Mouse (Mus musculus) kidney, adult 2 months (tissue): ENCODE measurements at regions not wholly inside any gene's neighbourhood (a gene's known extent, or its start where the extent isn't known, plus 50 kb on each side); places are given as distances from the start of the nearest gene placed in this dataset.
A peak's percentile ranks its signal among the peaks of the same experiment; 100 is the strongest.

ENCODE experiments used
- DNase-seq: peaks from one replicate; pipeline ENCODE4 v3.0.0; 2021
- H3K27ac ChIP-seq: fragments of 200-500 bp; 2 replicates; pipeline ENCODE4 v1.5.1; 2012; ENCODE audit warnings: low read depth, low read length, control low read depth, inconsistent platforms; ENCODE audit not compliant: insufficient read depth
- H3K27me3 ChIP-seq: fragments of 200-500 bp; replicated peaks from 2 replicates; pipeline ENCODE4 v1.6.1; 2012; ENCODE audit warnings: mild to moderate bottlenecking, moderate library complexity, low read length, inconsistent platforms; ENCODE audit not compliant: control insufficient read depth, insufficient read depth
- H3K36me3 ChIP-seq: fragments of 200-500 bp; 2 replicates; pipeline ENCODE4 v1.6.1; 2012; ENCODE audit warnings: mild to moderate bottlenecking, moderate library complexity, low read length, inconsistent platforms; ENCODE audit not compliant: control insufficient read depth, insufficient read depth
- H3K4me1 ChIP-seq: fragments of 200-500 bp; 2 replicates; pipeline ENCODE4 v1.6.1; 2011; ENCODE audit warnings: low read length; ENCODE audit not compliant: control insufficient read depth, insufficient read depth
- H3K4me3 ChIP-seq: fragments of 200-500 bp; 2 replicates; pipeline ENCODE4 v1.5.1; 2011; ENCODE audit warnings: mild to moderate bottlenecking, low read depth, low read length, control low read depth; ENCODE audit not compliant: insufficient read depth
- CTCF ChIP-seq: fragments of 200-500 bp; conservative IDR thresholded peaks from 2 replicates; pipeline ENCODE4 v1.5.1; 2011; ENCODE audit warnings: low read depth, mild to moderate bottlenecking, control low read depth, low read length, moderate library complexity, mixed read lengths; ENCODE audit not compliant: insufficient read depth, insufficient read length
- POLR2A ChIP-seq: fragments of 200-500 bp; IDR thresholded peaks from one replicate; pipeline ENCODE4 v1.6.1; 2011; ENCODE audit warnings: low read depth, low read length, control low read depth
- WGBS: fragments of 180-500 bp; shearing (Covaris S2); methylation state at CpG from one replicate; pipeline ENCODE4 v1.1.7; 2018; 5-methylcytosine and 5-hydroxymethylcytosine counted together

- H3K36me3 ChIP-seq = no peaks in the 10 kb centered on the region
- H3K27ac ChIP-seq = no peak overlapping the region
- no peak overlapping the region for H3K4me3 ChIP-seq
- no peak for TF ChIP-seq CTCF
- no peak for TF ChIP-seq POLR2A
- H3K4me1 ChIP-seq = no peaks in the 10 kb centered on the region
- no peaks in the 10 kb centered on the region for H3K27me3 ChIP-seq
- no peak for DNase-seq
- WGBS = 86% methylated on average over 3 of the region's 3 CpGs
Measured at GRCm38 (mm10) chr14:58317640-58318039, 247.3 kb downstream of the Fgf9 start.

- DNase-seq = peak; percentile 7
- no peak overlapping the region for H3K4me3 ChIP-seq
Measured at GRCm38 (mm10) chr14:58317231-58317630, 246.9 kb downstream of the Fgf9 start.

DNA sequence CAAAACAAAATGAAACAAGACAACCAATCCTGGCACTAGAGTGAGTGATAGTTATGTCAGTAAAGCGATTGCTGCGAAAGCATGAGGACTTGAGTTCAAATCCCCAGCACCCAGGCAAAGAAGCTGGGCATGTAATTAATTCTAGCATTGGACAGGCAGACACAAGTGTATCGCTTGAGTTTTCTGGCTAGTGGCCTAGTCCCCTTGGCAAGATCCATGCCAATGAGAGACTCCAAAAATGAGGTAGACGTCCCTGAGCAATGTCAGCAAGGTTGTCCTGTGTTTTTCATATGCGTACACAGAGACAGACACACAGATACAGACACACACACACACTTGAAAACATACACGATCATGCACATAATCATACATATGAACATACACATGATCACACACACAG is 237.3 kb downstream of the Fgf9 start:
- no peak overlapping the region for H3K4me3 ChIP-seq
- no peak for DNase-seq
- H3K27ac ChIP-seq = no peak overlapping the region
- TF ChIP-seq CTCF = no peak
- TF ChIP-seq POLR2A = no peak
- H3K36me3 ChIP-seq = no peaks in the 10 kb centered on the region
- H3K27me3 ChIP-seq = no peaks in the 10 kb centered on the region
- WGBS = 91% methylated on average over 6 of the region's 6 CpGs
- no peaks in the 10 kb centered on the region for H3K4me1 ChIP-seq

More at GRCm38 (mm10) chr14:58317231-58317630, 246.9 kb downstream of the Fgf9 start:
- no peak for TF ChIP-seq POLR2A
- no peak for TF ChIP-seq CTCF
- H3K36me3 ChIP-seq = no peaks in the 10 kb centered on the region
- no peaks in the 10 kb centered on the region for H3K4me1 ChIP-seq
- H3K27ac ChIP-seq = no peak overlapping the region
- WGBS = 55% methylated on average over 4 of the region's 4 CpGs
- no peaks in the 10 kb centered on the region for H3K27me3 ChIP-seq

- 86% methylated on average over 11 of the region's 11 CpGs for WGBS
- no peak overlapping the region for H3K4me3 ChIP-seq
- H3K27me3 ChIP-seq = no peaks in the 10 kb centered on the region
- no peak for TF ChIP-seq CTCF
- TF ChIP-seq POLR2A = no peak
- no peaks in the 10 kb centered on the region for H3K4me1 ChIP-seq
- no peak for DNase-seq
- no peak overlapping the region for H3K27ac ChIP-seq
- no peaks in the 10 kb centered on the region for H3K36me3 ChIP-seq
Measured at GRCm38 (mm10) chr14:58306832-58307521, 236.6 kb downstream of the Fgf9 start.

DNA sequence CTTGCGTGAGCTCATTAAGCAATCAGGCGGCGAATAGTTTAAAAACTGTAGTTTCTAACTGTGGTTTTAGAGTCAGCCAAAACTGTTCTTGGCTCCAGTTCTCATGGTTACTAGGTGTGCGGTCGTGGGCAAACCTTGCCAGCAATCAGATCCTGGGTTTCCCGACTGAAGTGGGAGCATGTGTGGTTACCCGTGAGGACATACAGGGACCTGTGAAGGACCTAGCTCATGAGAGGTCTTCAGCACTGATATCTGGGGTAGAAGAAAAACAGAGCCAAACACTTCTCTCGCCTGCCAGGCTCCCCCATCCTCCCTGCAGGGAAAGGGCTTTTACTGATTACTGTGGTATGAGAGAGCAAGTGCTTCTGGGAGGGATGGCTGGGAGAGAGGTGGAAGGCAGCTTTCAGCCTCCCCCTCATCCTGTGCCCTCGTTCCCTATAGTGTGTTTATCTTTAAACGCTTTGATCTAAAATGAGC is 230.1 kb downstream of the Fgf9 start:
- WGBS = 45% methylated on average over 10 of the region's 10 CpGs
- Histone ChIP-seq H3K27ac (no peak overlapping the region), H3K4me1 (no peaks in the 10 kb centered on the region), H3K27me3 (no peaks in the 10 kb centered on the region), H3K4me3 (no peak overlapping the region), H3K36me3 (no peaks in the 10 kb centered on the region)
- no peak for DNase-seq
- TF ChIP-seq POLR2A = no peak
- TF ChIP-seq CTCF = no peak

DNA sequence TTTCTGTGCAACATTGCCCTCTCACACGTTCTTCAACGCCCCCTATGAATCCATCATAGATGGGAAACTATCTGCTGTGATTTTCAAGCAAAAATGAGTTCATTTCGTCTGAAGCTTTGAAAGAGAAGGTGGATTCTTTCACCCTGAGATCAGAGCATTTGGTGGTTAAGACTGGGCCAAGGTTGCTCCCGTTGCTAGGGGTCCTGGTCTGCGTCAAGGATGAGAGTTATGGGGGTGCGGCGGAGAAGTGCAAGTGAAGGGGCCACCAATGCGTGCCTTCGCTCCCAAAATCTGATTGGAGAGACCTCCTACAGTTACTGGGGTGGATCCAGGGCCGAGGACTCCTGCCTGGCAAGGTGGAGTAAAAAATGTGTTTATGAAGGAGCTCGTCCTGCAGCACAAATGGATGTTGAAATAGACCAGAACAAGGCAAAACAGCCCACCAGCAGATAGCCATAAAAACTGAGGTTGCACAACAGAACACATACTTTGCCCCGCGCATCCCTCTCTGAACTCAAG is 215.7 kb downstream of the Fgf9 start:
- WGBS = 80% methylated on average over 13 of the region's 13 CpGs
- H3K36me3 ChIP-seq = no peaks in the 10 kb centered on the region
- no peak overlapping the region for H3K27ac ChIP-seq
- no peaks in the 10 kb centered on the region for H3K27me3 ChIP-seq
- TF ChIP-seq POLR2A (no peak), CTCF (no peak)
- H3K4me3 ChIP-seq = no peak overlapping the region
- no peaks in the 10 kb centered on the region for H3K4me1 ChIP-seq
- no peak for DNase-seq

- no peak for TF ChIP-seq CTCF
- no peak for TF ChIP-seq POLR2A
- WGBS = 54% methylated on average over 15 of the region's 15 CpGs
Measured at GRCm38 (mm10) chr14:58282708-58283290, 212.5 kb downstream of the Fgf9 start.

More at GRCm38 (mm10) chr14:58282708-58283290, 212.5 kb downstream of the Fgf9 start:
- Histone ChIP-seq H3K27ac (no peak overlapping the region; the same call in 1 of the 2 replicates), H3K4me3 (no peak overlapping the region), H3K36me3 (no peaks in the 10 kb centered on the region), H3K4me1 (no peaks in the 10 kb centered on the region), H3K27me3 (no peaks in the 10 kb centered on the region)
- peak; percentile 35 for DNase-seq
